Mouse (Mus musculus): ENCODE results near the gene Tuft1. TPM values are rescaled to one million over a fixed set of nuclear protein-coding genes. Genes with fewer than 3 reads are reported as not detected.
"Not testable (repeated sequence)": the region's sequence is repeated elsewhere in the genome, so short reads cannot be mapped to it uniquely, and the experiment has no call there.

Gene Tuft1
- 3.4 and 4.1 TPM in 2 replicates for polyA plus RNA-seq (2016; fragmentation: Nextera tagmentation; extraction: Ambion mirVana)

DNA sequence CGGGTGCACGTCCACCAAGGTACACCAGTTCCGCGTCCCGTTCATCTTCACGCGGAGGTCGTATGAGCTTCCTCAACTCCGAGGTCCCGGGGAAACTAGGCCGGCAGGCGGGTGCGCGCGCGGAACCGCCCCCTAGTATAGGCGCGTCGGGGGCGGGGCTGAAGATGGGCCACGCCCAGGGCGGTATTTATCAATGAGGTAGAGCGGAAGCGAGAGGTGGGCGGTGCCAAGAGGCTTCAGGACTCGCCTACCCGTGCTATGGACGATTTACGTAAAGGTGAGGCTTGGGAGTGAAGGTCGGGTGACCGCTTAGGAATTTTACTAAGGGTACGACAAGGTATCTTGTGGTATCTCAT is at the start of gene Tuft1:
Gene Tuft1, minus strand, starts transcription at position 133 of the 356 bp plus-strand sequence.
- not testable (repeated sequence) for H3K27ac ChIP-seq; H3K36me3 ChIP-seq (replicated peaks); DNase-seq (ENCODE audit: extremely low spot score, low spot score); H3K9me3 ChIP-seq
- H3K27me3 ChIP-seq (ENCODE audit: poor library complexity, severe bottlenecking), result peaks cover 25% of the 10 kb centered on the region
- peaks cover 13% of the 10 kb centered on the region for H3K4me1 ChIP-seq
- under 1% methylated on average over 25 of the region's 33 CpGs for WGBS
- H3K4me3 ChIP-seq, result peak within 1 kb of the TSS; percentile 52

DNA sequence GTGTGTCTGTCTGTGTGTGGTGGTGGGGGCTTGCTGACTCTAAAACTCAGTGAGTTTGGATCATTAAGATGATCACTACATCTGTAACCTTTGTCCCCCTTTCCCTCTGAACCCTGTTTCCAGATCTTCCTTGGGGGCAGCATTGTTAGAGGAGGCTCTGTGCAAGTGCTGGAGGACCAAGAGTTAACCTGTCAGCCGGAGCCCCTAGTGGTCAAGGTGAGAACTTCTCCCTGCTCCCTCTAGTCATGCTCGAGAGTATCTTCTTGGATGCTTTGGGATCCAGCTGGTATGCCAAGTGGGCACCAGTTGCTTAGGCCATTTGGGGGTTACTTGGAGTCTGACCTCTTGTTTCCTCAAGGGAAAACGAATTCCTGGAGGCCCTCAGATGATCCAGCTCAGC is 44.7 kb upstream of the Tuft1 start:
- not testable (repeated sequence) for H3K4me1 ChIP-seq; H3K4me3 ChIP-seq; DNase-seq (ENCODE audit: extremely low spot score, low spot score); H3K27ac ChIP-seq; H3K36me3 ChIP-seq (replicated peaks); H3K9me3 ChIP-seq; H3K27me3 ChIP-seq (ENCODE audit: poor library complexity, severe bottlenecking)
- 31% methylated on average over 3 of the region's 3 CpGs for WGBS

DNA sequence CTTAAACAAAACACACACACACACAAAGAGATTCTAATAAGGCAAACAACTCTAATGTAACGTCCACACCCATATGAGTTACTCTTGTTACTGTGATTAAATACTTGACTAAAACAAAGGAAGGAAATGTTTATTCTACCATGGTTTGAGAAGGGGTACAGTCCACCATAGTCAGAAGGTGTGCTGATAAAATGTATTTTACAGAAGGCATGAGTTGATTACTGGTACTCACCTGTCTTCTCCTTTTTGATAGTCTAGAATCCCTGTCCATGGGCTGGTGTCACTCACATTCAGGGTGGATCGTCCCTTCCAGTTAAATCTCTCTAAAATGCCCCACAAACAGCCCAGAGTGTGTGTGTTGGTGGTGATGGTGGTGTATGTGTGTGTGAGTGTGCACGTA is 44.2 kb upstream of the Tuft1 start:
- no peaks in the 10 kb centered on the region for H3K27me3 ChIP-seq (ENCODE audit: poor library complexity, severe bottlenecking)
- no peak overlapping the region for H3K27ac ChIP-seq
- H3K4me3 ChIP-seq, result no peak overlapping the region
- no peaks in the 10 kb centered on the region for H3K4me1 ChIP-seq
- WGBS, result 79% methylated on average over 3 of the region's 3 CpGs
- no peaks in the 10 kb centered on the region for H3K36me3 ChIP-seq (replicated peaks)
- H3K9me3 ChIP-seq, result peaks cover 4% of the 10 kb centered on the region; the same call in 1 of the 2 replicates
- no peak for DNase-seq (ENCODE audit: extremely low spot score, low spot score)

DNA sequence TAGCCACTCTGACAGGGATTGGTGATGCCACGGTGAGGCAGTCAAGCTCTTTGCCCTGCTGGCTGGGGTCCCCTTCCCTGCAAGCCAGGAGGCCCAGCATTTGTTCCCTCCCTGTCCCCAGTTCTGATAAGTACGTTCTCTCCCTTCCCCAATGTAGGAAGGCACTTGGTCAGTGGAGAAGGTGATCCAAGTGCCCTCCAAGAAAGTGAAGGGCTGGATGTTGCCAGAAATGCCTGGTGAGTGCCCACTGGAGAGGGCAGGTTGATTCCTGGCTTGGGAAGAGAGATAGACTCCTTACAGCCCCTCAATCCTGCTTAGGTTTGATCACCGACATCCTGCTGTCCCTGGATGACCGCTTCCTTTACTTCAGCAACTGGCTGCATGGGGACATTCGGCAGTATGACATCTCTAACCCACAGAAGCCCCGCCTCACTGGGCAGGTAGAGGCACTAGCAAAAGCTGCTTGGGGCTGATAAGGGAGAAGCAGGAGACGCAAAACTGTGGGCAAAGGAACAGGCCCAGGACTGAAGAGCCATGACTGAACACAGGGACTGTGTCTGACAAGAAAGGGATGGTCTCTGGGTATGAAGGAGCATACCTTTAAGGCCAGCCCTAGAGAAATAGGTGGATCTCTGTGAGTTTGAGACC is 43.6 kb upstream of the Tuft1 start:
- H3K27ac ChIP-seq; H3K4me1 ChIP-seq; H3K9me3 ChIP-seq; H3K27me3 ChIP-seq (ENCODE audit: poor library complexity, severe bottlenecking); H3K36me3 ChIP-seq (replicated peaks); DNase-seq (ENCODE audit: extremely low spot score, low spot score); H3K4me3 ChIP-seq: not testable (repeated sequence)
- 88% methylated on average over 7 of the region's 7 CpGs for WGBS

DNA sequence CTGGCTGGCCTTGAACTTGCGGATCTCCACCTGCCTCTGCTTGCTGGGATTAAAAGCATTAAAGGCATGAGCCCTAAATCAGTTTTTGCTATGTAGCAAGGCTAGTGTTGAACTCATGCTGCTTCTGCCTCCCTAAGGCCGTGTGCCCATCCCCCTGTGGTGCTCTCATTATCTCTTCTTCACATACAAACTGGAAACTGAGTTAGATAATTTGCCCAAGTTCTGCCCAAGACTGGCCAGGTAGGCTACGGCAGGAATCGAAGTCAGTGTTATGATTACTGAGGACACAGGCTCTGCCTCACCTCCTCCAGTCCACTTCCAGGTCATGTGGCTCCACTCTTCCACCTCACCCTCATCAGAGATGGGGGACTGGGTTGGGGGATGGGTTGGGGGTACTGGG is 37.6 kb upstream of the Tuft1 start:
- H3K9me3 ChIP-seq; H3K27ac ChIP-seq; DNase-seq (ENCODE audit: extremely low spot score, low spot score); H3K27me3 ChIP-seq (ENCODE audit: poor library complexity, severe bottlenecking); H3K36me3 ChIP-seq (replicated peaks); H3K4me3 ChIP-seq; H3K4me1 ChIP-seq: not testable (repeated sequence)
- WGBS, result 91% methylated on average over 4 of the region's 4 CpGs

DNA sequence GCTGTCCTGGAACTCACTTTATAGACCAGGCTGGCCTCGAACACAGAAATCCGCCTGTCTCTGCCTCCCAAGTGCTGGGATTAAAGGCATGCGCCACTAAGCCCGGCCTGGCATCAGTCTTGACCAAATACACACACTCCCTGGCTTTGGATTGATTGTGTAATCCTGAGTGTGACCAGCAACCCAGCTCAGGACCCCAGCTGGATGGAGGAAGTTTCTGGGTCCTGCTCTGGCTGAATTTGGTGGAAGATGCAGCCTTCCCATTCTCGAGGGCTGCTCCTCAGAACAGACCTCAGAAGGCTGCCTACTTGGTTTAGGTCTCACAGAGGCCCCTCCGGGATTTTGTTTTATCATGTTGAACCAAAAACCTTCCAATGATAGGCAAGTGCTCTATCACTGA is 36.9 kb upstream of the Tuft1 start:
- not testable (repeated sequence) for H3K27me3 ChIP-seq (ENCODE audit: poor library complexity, severe bottlenecking); H3K4me3 ChIP-seq; H3K36me3 ChIP-seq (replicated peaks); DNase-seq (ENCODE audit: extremely low spot score, low spot score); H3K4me1 ChIP-seq; H3K27ac ChIP-seq; H3K9me3 ChIP-seq
- 84% methylated on average over 6 of the region's 6 CpGs for WGBS

DNA sequence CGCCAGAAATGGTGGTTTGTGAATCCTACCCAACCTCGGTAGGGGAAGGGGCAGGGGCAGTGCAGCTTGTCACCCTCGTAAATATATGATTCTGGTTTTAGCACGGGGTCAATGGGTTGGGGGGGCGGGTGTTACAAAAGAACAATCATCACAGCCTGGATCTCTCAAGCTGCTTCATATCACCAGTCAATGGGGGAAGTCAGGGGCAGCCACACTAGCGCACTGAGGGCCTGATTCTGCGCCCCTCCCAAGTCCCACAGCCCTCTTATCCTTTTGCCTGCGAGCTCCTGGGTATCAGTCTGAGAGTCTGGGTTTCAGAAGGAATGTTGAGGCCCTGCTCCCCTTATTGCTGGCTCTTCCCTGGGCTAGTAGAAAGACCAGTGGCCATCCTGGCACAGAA is 35.2 kb upstream of the Tuft1 start:
- WGBS, result 84% methylated on average over 6 of the region's 8 CpGs

DNA sequence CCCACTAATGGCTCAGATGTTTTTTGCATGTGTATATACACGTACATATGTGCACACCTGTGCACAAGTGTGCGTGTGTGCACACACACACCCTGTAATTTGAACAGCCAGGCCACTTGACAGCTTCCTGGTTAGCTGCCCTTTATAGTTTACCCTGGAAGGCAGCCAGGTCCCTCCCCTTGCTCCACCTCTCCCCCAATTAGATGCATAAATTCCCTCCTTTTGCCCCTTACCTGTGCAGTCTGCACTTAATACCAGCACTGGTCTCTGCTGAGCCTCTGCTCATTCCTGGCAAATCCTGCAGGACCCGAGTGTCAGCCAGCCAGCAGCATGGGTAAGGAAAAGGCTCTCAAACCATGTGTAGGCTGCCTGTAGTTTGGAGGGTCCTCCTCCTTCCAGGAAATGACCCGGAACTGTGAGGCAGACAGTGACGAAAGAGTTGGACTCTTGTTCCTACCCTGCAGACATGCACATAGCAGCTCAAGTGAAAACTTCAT is 34.7 kb upstream of the Tuft1 start, which contains the start of gene Selenbp2:
Gene Selenbp2, plus strand, starts transcription at position 228 of the 497 bp plus-strand sequence.
- H3K27me3 ChIP-seq (ENCODE audit: poor library complexity, severe bottlenecking), result no peaks in the 10 kb centered on the region
- no peaks in the 10 kb centered on the region for H3K9me3 ChIP-seq
- H3K4me1 ChIP-seq, result peaks cover 10% of the 10 kb centered on the region
- DNase-seq (ENCODE audit: extremely low spot score, low spot score), result no peak
- no peak within 1 kb of the TSS for H3K27ac ChIP-seq
- WGBS, result 82% methylated on average over 5 of the region's 5 CpGs
- no peaks in the 10 kb centered on the region for H3K36me3 ChIP-seq (replicated peaks)
- H3K4me3 ChIP-seq, result no peak within 1 kb of the TSS

More for the DNA sequence above, 35.2 kb upstream of the Tuft1 start:
- not testable (repeated sequence) for H3K4me3 ChIP-seq; DNase-seq (ENCODE audit: extremely low spot score, low spot score); H3K9me3 ChIP-seq; H3K36me3 ChIP-seq (replicated peaks); H3K4me1 ChIP-seq; H3K27me3 ChIP-seq (ENCODE audit: poor library complexity, severe bottlenecking); H3K27ac ChIP-seq

DNA sequence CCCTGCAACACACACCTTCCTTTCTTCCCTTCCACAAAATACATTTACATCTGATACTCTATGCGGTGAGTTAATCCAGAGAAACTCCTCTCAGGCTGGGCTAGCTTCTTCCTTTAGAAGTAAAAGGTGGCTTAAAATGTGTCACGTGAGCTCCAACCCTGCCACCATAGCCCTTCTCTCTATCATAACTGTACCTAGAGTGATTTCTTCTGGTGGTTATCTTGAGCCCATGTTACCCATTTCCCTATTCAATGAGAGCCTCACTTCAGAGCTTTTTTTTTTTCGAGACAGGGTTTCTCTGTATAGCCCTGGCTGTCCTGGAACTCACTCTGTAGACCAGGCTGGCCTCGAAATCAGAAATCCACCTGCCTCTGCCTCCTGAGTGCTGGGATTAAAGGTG is 33.0 kb upstream of the Tuft1 start:
- WGBS, result 88% methylated on average over 4 of the region's 4 CpGs
- not testable (repeated sequence) for DNase-seq (ENCODE audit: extremely low spot score, low spot score); H3K36me3 ChIP-seq (replicated peaks); H3K9me3 ChIP-seq; H3K4me1 ChIP-seq; H3K4me3 ChIP-seq; H3K27ac ChIP-seq; H3K27me3 ChIP-seq (ENCODE audit: poor library complexity, severe bottlenecking)

DNA sequence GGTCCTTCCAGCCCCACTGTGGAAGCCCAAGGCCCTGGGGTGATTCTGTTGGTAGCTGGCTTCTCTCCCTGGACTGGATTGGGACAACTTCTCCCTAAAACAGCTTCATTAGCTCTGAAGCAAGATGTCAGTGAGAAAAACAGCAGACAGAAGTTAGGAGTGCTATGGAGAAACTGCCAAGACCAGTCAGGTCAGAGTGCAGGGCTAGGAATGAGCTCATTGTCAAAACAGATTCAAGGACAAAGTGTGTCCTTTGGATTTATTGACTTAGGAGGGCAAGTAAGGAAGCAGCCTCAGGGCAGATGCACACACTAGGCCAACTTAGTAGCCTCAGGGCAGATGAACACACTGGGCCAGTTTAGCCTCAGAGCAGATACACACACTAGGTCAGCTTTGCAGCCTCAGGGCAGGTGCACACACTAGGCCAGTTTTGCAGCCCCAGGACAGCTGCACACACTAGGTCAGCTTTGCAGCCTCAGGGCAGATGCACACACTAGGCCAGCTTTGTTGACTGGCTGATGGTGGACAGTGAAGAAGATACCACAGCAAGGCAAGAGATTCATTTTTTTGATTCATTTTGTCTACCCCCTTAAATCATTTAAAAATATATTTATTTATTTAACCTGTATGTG is 32.1 kb upstream of the Tuft1 start:
- no peak for DNase-seq (ENCODE audit: extremely low spot score, low spot score)
- Histone ChIP-seq H3K27me3 (ENCODE audit: poor library complexity, severe bottlenecking) (no peaks in the 10 kb centered on the region), H3K36me3 (replicated peaks) (no peaks in the 10 kb centered on the region), H3K27ac (no peak overlapping the region), H3K4me1 (peaks cover 10% of the 10 kb centered on the region), H3K9me3 (no peaks in the 10 kb centered on the region), H3K4me3 (no peak overlapping the region)

DNA sequence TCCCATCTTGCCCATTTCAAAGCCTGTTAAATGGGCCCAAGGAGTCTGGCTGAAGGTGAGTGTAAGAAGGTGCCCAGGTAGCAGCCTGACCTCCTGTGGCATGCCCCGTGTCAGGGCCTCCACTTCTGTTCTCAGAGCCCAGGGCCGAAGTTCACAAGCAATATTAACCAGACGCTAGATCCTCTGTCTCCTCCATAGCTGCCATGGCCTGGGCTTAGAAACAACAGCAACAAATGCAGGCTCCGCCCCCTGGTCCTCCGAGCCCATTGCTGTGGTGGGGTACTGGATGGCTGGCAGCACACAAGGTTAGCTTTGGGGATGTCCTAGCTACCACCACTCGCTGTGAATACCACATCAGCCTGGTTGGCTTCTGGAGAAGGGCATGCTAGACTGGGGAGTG is 31.5 kb upstream of the Tuft1 start:
- not testable (repeated sequence) for H3K4me3 ChIP-seq; H3K27me3 ChIP-seq (ENCODE audit: poor library complexity, severe bottlenecking); H3K27ac ChIP-seq; H3K36me3 ChIP-seq (replicated peaks); H3K9me3 ChIP-seq; H3K4me1 ChIP-seq; DNase-seq (ENCODE audit: extremely low spot score, low spot score)
- 67% methylated on average over 6 of the region's 6 CpGs for WGBS

DNA sequence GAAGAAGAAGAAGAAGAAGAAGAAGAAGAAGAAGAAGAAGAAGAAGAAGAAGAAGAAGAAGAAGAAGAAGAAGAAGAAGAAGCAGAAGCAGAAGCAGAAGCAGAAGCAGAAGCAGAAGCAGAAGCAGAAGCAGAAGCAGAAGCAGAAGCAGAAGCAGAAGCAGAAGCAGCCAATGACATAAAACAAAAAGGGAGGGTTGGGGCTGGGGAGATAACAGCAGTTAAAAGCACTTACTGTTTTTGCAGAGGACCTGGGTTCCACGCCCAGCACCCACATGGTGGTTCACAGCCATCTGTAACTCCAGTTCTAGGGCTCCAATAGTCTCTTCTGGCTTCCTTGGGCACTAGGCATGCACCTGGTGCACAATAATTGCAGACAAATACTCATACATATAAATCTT is 30.5 kb upstream of the Tuft1 start:
- 80% methylated on average over 1 of the region's 1 CpGs for WGBS
- H3K4me1 ChIP-seq; H3K4me3 ChIP-seq; H3K27ac ChIP-seq; H3K36me3 ChIP-seq (replicated peaks); DNase-seq (ENCODE audit: extremely low spot score, low spot score); H3K27me3 ChIP-seq (ENCODE audit: poor library complexity, severe bottlenecking); H3K9me3 ChIP-seq: not testable (repeated sequence)

DNA sequence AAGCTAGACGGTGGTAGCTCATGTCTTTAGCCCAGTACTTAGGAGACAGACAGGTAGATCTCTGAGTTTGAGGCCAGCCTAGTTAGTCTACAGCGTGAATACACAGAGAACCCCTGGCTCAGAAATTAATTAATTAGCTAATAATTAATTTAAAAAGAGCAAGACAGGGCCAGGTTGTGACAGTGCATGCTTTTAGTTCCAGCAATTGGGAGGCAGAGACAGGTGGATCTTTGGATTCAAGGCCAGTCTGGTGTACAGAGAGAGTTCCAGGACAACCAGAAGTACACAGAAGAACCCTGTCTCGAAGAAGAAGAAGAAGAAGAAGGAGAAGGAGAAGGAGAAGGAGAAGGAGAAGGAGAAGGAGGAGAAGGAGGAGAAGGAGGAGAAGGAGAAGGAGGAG is 30.0 kb upstream of the Tuft1 start:
- 81% methylated on average over 3 of the region's 3 CpGs for WGBS
- H3K9me3 ChIP-seq, result not testable (repeated sequence)

More for the DNA sequence above, 30.0 kb upstream of the Tuft1 start:
- not testable (repeated sequence) for H3K4me1 ChIP-seq; H3K27ac ChIP-seq; H3K27me3 ChIP-seq (ENCODE audit: poor library complexity, severe bottlenecking); H3K4me3 ChIP-seq; DNase-seq (ENCODE audit: extremely low spot score, low spot score); H3K36me3 ChIP-seq (replicated peaks)
